Mouse (Mus musculus): ENCODE data around the gene Phlpp1.

Gene Phlpp1

DNA sequence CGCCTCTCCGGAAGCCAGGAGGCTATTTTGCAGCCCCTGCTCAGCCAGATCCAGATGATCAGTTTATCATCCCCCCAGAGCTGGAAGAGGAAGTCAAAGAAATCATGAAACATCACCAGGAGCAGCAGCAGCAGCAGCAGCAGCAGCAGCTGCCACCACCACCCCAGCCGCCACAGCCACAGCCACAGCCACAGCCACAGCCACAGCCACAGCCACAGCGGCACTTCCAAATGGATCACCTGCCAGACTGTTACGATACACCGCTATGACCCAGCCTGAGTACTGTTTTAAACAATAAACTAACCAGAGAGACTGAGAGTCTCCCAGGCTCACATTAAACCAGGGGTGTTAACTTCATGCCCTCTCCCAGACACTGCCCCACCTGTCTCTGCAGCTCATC lies 221.5 kb downstream of the Phlpp1 start:
- no peak for DNase-seq (ENCODE audit: low spot score)

GRCm38 (mm10) chr1:106394678-106395077 lies 223.1 kb downstream of the Phlpp1 start:
- DNase-seq (ENCODE audit: low spot score) = peak; percentile 67

DNA sequence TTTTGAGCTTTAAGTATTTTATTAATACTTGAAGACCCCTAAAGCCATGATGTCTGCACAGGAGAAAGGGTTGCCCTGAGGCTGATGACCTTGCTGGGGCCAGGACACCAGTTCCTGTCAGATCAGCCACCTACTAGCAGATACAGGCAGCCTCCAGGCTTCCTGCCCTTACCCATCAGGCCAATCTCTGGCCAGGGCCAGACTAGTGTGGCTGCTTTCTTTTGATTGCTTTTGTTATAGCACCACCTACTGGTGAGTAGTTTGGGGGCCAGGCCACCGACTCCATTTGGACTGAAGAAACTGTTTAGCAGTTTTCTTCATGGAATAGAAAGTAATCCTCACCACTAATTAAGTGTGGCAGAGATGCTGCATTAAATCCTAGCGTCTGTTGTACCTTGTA lies 223.9 kb downstream of the Phlpp1 start:
- peak; percentile 90 for DNase-seq (ENCODE audit: low spot score)

DNA sequence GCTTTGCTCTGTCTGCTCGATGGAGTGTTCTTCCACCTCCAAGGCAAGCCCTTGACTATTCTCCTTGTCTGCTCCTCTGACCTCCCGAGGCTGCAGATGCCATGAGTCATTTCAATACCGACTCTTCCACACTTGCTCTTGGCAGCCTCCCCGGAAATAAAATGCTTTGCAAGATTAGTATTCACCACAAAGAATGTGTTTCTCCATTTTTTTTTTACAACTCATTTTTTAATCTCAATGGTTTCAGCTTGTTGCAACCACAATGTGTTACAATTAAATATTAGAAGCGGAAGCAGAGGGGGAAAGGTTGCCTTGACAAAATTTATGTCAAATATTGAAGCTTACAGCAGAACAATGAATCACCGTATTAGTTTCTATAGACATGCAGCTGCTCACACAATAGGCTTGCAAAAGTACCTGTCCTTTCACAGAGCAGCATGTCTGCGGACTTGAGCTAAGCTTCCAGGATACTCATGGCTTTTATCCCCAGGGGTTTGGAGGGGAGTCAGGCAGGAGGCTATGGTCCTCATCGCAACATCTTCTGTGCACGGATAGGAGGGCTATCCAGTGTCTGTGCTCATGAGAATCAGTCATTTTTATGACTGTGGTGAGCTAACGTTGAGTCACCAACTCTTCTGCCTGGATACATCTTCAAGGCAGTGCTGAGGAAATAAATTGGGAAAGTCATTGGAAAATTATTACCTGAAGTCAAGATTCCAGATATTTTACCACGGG lies 229.5 kb downstream of the Phlpp1 start:
- DNase-seq (ENCODE audit: low spot score) = peak; percentile 87

- DNase-seq (ENCODE audit: low spot score) = no peak
Measured at GRCm38 (mm10) chr1:106403011-106403501, 231.5 kb downstream of the Phlpp1 start.

DNA sequence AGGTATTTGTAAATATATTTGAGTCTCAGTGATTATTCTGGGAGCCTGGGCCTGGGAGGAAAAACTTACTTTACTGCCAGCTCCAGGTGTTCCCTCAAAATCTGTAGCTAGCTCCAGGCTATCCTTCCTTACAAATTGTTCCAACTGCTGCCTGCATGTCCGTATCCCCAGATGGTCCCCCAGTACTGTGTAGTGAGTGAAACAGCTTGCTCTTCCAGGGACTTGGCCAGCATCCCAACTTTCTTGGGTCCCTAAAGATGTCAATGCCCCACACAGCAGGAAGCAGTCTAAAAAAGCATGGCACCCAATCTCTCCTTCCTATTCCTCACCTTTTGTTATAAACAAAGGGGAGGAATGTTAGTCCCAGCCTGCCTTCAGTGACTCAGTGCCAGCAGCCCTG lies 235.3 kb downstream of the Phlpp1 start:
- DNase-seq (ENCODE audit: low spot score) = no peak

DNA sequence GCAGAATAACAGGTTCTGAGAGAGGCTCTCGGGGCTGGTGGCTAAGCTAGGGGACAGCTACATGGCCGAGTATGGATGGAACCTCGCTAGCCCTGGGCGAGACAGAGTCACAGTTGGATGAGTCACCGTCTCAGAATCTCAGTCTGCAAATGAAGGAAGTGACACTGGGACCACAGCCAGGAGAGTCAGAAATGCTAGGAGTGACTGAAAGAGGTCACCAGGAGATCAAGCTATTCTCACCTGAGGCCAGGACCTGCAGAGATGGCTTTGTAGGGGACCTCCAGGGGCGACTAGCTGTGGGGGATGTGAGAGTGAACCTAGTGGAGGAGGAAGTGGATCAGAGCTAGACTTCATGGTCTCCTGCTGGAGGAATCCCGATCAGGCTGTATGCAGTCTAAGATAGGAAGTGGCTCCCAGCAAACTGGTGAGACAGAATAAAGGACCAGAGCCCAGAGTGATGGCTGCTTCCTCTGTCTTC lies 236.4 kb downstream of the Phlpp1 start:
- peak; percentile 21 for DNase-seq (ENCODE audit: low spot score)

DNA sequence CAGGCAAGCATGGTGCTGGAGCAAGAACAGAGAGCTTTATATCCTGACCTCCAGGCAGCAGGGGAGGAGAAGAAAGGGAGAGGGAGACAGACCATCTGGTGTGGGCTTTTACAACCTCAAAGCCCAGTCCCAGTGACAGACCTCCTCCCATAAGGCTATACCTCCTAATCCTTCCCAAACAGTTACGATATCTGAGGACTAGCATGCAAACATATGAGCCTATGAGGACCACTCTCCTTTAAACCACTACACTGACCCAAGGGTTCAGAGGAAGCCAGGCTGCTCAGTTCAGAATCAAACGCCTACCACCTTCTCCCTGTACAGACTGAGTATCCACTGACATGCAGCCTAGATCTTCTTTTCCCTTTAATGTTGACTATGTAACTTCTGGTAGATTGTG lies 239.3 kb downstream of the Phlpp1 start:
- DNase-seq (ENCODE audit: low spot score) = no peak

GRCm38 (mm10) chr1:106425128-106425936 lies 253.8 kb downstream of the Phlpp1 start:
- DNase-seq (ENCODE audit: low spot score) = peak; percentile 78

DNA sequence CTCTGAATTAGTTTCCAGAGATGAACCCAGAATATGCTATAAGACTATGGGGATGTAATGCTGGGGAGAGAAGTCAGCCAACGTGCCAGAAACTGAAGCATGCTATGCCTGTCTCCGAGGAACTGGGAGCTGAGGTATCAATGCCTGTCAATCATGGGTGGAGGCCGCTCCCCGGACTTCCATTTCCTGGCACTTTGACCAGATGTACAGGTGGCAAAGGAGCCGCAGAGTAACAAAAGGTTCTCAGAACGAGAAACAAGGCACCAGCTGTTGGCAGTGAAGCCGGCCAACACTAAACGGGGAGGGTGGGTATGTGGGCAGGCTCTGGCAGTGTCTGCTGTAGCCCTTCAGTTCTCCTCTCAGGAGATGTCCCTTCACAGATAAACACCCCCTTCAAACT lies 256.6 kb downstream of the Phlpp1 start:
- no peak for DNase-seq (ENCODE audit: low spot score)

DNA sequence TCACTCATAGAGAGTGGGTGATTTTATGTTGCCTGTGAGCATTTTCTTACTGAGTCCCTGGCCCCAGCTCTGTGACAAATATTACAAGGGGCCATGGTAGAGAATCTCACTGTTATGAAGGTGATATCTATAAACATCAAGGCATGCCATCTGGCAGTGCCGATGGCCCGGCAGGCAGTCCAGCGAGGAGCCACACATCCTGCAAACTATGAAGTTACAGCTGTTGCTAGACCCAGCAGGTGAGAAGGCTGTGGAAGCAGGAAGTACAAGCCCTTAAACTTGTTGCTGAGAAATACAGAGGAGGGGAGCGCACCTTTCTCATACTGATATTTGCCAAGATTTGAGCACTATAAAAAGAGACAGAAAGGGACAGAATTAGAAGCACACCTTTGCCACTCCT lies 257.0 kb downstream of the Phlpp1 start:
- no peak for DNase-seq (ENCODE audit: low spot score)

GRCm38 (mm10) chr1:106433580-106433979 lies 262.0 kb downstream of the Phlpp1 start:
- DNase-seq (ENCODE audit: low spot score) = no peak

Measured in adipocyte (in vitro differentiated cells).